Mouse (Mus musculus) lung, adult 2 months (tissue): ENCODE measurements around the gene Ywhae. TPM values are rescaled to one million over a fixed set of nuclear protein-coding genes. Genes with fewer than 3 reads are reported as not detected.

Source experiments
- DNase-seq: peaks from one replicate; pipeline ENCODE4 v3.0.0; 2022
- H3K4me1 ChIP-seq: fragments of 200-500 bp; 2 replicates; pipeline ENCODE4 v1.6.1; 2011; ENCODE audit warnings: low read length; ENCODE audit not compliant: control insufficient read depth, insufficient read depth
- H3K4me3 ChIP-seq: fragments of 200-500 bp; replicated peaks from 2 replicates; pipeline ENCODE3; 2011; ENCODE audit warnings: low read depth, mild to moderate bottlenecking, control low read depth, low read length; ENCODE audit errors: extremely low read depth
- CTCF ChIP-seq: fragments of 200-500 bp; IDR thresholded peaks from 2 replicates; pipeline ENCODE4 v1.5.1; 2011; ENCODE audit warnings: mild to moderate bottlenecking, low read length, control low read depth; ENCODE audit not compliant: insufficient read depth
- POLR2A ChIP-seq: fragments of 200-500 bp; IDR thresholded peaks from 2 replicates; pipeline ENCODE4 v1.6.1; 2011; ENCODE audit warnings: low read depth, mild to moderate bottlenecking, control low read depth, low read length, borderline replicate concordance; ENCODE audit errors: extremely low read depth
- WGBS: fragments of 180-500 bp; shearing (Covaris S2); methylation state at CpG from one replicate; pipeline ENCODE4 v1.1.7; 2018; 5-methylcytosine and 5-hydroxymethylcytosine counted together
- polyA plus RNA-seq: library from polyadenylated mRNA; depleted of rRNA; stranded (reverse); fragments of >200 nt; gene quantifications from 2 replicates; pipeline ENCODE4 v1.2.3, GENCODE M21; 2012

The Ywhae gene
- polyA plus RNA-seq, 1 experiment: 177 TPM

DNA sequence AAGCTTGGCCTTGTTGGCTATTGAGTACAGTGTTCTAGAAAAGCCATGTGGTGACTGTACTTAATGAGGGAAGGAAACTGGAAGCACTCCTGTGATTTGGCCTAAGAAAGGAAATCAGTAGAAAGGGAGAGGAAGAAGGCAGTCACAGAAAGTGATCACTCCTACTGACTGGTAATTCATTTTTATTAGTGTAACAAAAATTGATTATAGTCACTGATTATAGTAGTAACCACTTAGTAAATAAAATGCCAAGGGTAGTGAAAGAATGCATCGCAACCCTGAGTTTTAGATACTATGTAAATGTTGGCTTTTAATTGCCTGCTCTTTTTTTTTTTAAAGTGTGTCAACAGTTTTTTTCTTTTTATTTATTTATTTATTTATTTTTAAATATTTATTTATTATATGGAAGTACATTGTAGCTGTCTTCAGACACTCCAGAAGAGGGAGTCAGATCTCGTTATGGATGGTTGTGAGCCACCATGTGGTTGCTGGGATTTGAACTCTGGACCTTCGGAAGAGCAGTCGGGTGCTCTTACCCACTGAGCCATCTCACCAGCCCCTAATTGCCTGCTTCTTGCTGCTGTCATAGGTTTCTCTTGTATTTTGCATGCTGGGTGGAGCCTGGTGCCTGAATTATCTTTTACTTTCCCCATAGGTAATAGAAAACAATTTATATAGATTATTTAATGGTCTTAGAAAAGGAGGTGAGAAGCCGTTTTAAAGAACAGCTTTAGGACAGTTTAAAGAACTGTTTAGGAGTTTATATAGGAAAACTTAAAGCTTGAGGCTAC lies 3.0 kb downstream of the Ywhae start:
- Histone ChIP-seq H3K4me3 (no peak overlapping the region), H3K4me1 (peaks cover 35% of the 10 kb centered on the region)
- no peak for DNase-seq
- TF ChIP-seq POLR2A (no peak), CTCF (no peak)
- 59% methylated on average over 5 of the region's 5 CpGs for WGBS

- WGBS: 21% methylated on average over 3 of the region's 3 CpGs
- DNase-seq: no peak
- Histone ChIP-seq H3K4me3 (no peak overlapping the region), H3K4me1 (peaks cover 43% of the 10 kb centered on the region)
- TF ChIP-seq POLR2A (no peak), CTCF (no peak)
Observed at GRCm38 (mm10) chr11:75736978-75737377, 4.3 kb downstream of the Ywhae start.

DNA sequence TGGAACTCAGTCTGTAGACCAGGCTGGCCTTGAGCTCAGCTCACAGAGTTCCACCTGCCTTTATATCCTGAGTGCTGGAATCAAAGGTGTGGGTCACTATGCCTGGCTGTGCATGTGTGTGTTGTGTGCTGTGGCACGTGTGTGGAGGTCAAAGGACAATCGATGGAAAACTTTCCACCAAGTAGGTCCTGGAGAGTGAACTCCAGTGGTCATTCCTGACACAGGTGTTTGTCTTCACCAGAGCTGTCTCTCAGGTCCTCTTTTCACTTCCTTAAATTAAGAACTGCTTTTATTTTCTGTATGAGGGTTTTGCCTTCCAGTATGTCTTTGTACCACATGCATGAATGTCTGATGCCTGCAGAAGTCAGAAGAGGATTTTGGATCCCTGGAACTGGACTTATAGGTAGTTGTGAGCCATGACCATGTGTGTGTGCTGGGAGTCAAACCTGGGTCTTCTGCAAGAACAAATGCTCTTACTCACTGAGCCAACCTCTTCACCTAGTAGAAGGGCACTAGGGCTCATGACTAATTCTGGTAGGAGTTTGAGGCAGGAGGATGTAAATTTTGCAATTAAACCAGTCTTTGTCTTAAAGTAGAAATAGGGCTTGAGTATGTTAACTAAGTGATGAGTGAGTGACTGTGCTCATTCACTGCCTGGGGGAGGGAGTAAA lies 5.3 kb downstream of the Ywhae start:
- peaks cover 47% of the 10 kb centered on the region for H3K4me1 ChIP-seq
- no peak for DNase-seq
- WGBS: 30% methylated on average over 2 of the region's 2 CpGs
- no peak overlapping the region for H3K4me3 ChIP-seq
- TF ChIP-seq CTCF: no peak
- TF ChIP-seq POLR2A: no peak

- WGBS: 86% methylated on average over 7 of the region's 7 CpGs
- peaks cover 47% of the 10 kb centered on the region for H3K4me1 ChIP-seq
- no peak for TF ChIP-seq CTCF
- no peak for TF ChIP-seq POLR2A
Observed at GRCm38 (mm10) chr11:75738477-75738821, 5.8 kb downstream of the Ywhae start.

DNA sequence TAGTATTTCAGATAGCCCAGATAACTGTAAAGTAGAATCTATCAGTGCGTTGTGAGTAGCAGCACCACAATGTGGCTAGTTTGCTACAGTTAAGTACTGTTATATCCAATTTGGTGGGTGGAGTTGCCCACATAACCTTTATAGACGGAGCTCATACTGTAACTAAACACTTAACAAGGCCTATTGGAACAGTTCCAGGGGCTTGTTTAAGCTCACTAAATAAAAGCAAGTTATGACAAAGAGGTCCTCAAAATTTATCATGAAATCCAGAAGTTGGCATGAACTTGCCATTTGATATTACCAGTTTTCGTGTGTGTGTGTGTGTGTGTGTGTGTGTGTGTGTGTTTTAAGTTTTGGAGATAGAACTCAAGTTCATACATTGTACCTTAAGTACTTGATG lies 7.5 kb downstream of the Ywhae start:
- TF ChIP-seq CTCF (no peak), POLR2A (no peak)
- Histone ChIP-seq H3K4me3 (no peak overlapping the region), H3K4me1 (peaks cover 48% of the 10 kb centered on the region)
- no peak for DNase-seq
- WGBS: 30% methylated on average over 3 of the region's 3 CpGs

More at GRCm38 (mm10) chr11:75738477-75738821, 5.8 kb downstream of the Ywhae start:
- no peak for DNase-seq
- H3K4me3 ChIP-seq: no peak overlapping the region

GRCm38 (mm10) chr11:75741615-75742014 lies 8.9 kb downstream of the Ywhae start:
- no peak overlapping the region for H3K4me3 ChIP-seq
- no peak for DNase-seq
- WGBS: 36% methylated on average over 3 of the region's 3 CpGs
- TF ChIP-seq CTCF: no peak
- no peak for TF ChIP-seq POLR2A
- H3K4me1 ChIP-seq: peaks cover 52% of the 10 kb centered on the region

DNA sequence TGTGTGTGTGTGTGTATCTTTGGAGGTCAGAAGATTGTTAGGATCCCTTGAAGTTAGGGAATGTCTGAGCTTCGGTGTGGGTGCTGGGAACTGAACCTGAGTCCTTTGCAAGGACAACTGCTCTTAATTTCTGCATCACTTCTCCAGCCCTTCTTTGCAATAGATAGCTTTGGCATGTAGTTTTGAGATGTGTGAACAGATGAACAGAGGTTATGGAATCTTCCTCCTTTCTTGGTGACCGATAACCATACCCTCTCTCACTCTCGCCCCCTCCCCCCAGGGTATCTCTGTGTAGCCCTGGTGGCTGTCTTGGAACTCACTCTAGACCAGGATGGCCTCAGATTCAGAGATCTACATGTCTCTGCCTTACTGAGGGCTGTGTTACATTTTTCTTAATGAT lies 12.1 kb downstream of the Ywhae start:
- no peak for DNase-seq
- peaks cover 44% of the 10 kb centered on the region for H3K4me1 ChIP-seq
- H3K4me3 ChIP-seq: no peak overlapping the region
- 87% methylated on average over 3 of the region's 3 CpGs for WGBS
- TF ChIP-seq POLR2A (no peak), CTCF (no peak)

- WGBS: 41% methylated on average over 1 of the region's 1 CpGs
- H3K4me1 ChIP-seq: peaks cover 39% of the 10 kb centered on the region
- H3K4me3 ChIP-seq: no peak overlapping the region
- TF ChIP-seq POLR2A: no peak
- TF ChIP-seq CTCF: no peak
- no peak for DNase-seq
Observed at GRCm38 (mm10) chr11:75750537-75750936, 17.9 kb downstream of the Ywhae start.

GRCm38 (mm10) chr11:75751082-75751481 lies 18.4 kb downstream of the Ywhae start:
- no peak for DNase-seq
- peaks cover 37% of the 10 kb centered on the region for H3K4me1 ChIP-seq
- H3K4me3 ChIP-seq: no peak overlapping the region
- 48% methylated on average over 4 of the region's 4 CpGs for WGBS
- no peak for TF ChIP-seq CTCF
- no peak for TF ChIP-seq POLR2A

GRCm38 (mm10) chr11:75756687-75757086 lies 24.0 kb downstream of the Ywhae start:
- TF ChIP-seq CTCF (no peak), POLR2A (no peak)
- DNase-seq: no peak

More at GRCm38 (mm10) chr11:75756687-75757086, 24.0 kb downstream of the Ywhae start:
- Histone ChIP-seq H3K4me3 (no peak overlapping the region), H3K4me1 (peaks cover 11% of the 10 kb centered on the region)
- WGBS: 51% methylated on average over 8 of the region's 8 CpGs
